Mouse (Mus musculus) G1E (cell line): ENCODE measurements around the gene Ltn1. TPM values are rescaled to one million over a fixed set of nuclear protein-coding genes. Genes with fewer than 3 reads are reported as not detected.

Experiments
- ATAC-seq: 2 replicates; pipeline ENCODE4 v1.8.0; 2016; ENCODE audit warnings: mild to moderate bottlenecking; ENCODE audit not compliant: insufficient number of reproducible peaks, poor library complexity, low FRiP score, severe bottlenecking; ENCODE audit errors: extremely low read depth
- DNase-seq: peaks from one replicate; pipeline ENCODE4 v3.0.0; 2012; ENCODE audit warnings: low spot score
- H3K27me3 ChIP-seq: 2 replicates; pipeline ENCODE4 v1.6.1; 2012; ENCODE audit warnings: mild to moderate bottlenecking, low read length, inconsistent platforms; ENCODE audit not compliant: insufficient read depth
- H3K36me3 ChIP-seq: replicated peaks from 2 replicates; pipeline ENCODE3; 2012; ENCODE audit warnings: mild to moderate bottlenecking, inconsistent platforms
- H3K4me1 ChIP-seq: 2 replicates; pipeline ENCODE4 v1.6.1; 2012; ENCODE audit warnings: low read depth, low read length, inconsistent platforms, mixed read lengths; ENCODE audit not compliant: insufficient read depth
- H3K4me3 ChIP-seq: 2 replicates; pipeline ENCODE4 v1.5.1; 2012; ENCODE audit warnings: low read depth, mild to moderate bottlenecking, inconsistent platforms, low read length, moderate library complexity, mixed read lengths
- H3K9me3 ChIP-seq: replicated peaks from 2 replicates; pipeline ENCODE4 v1.6.1; 2012; ENCODE audit warnings: inconsistent platforms
- CTCF ChIP-seq: IDR thresholded peaks from 2 replicates; pipeline ENCODE4 v1.5.1; 2012; ENCODE audit warnings: low read depth, low read length, inconsistent platforms, mixed read lengths
- GATA1 ChIP-seq: IDR thresholded peaks from 2 replicates; pipeline ENCODE4 v1.6.1; 2012; ENCODE audit warnings: borderline replicate concordance, low read length, inconsistent platforms, mixed read lengths
- GATA2 ChIP-seq: IDR thresholded peaks from 2 replicates; pipeline ENCODE4 v1.6.1; 2012; ENCODE audit warnings: low read depth, low read length, inconsistent platforms, borderline replicate concordance
- POLR2AphosphoS5 ChIP-seq: IDR thresholded peaks from 2 replicates; pipeline ENCODE4 v1.6.1; 2012; ENCODE audit warnings: low read depth, low read length, inconsistent platforms; ENCODE audit not compliant: insufficient replicate concordance
- TAL1 ChIP-seq: conservative IDR thresholded peaks from 2 replicates; pipeline ENCODE4 v1.6.1; 2012; ENCODE audit warnings: low read depth, low read length, inconsistent platforms, mixed read lengths
- polyA plus RNA-seq: library from polyadenylated mRNA; stranded (reverse); fragments of >175 nt; gene quantifications from 2 replicates; pipeline ENCODE4 v1.2.3, GENCODE M21; 2012
- total RNA-seq, 2 experiments: library from RNA; stranded (forward) in 1 of 2; stranded (reverse) in 1 of 2; fragments of 200-1000 nt in 1 of 2; fragments of >200 nt in 1 of 2; fragmentation: Nextera tagmentation in 1 of 2; gene quantifications; 2 replicates each; pipeline ENCODE4 v1.2.3; 2014 to 2017

Ltn1 gene
- total and polyA plus RNA-seq, 3 experiments, result 3.2 to 40.6 (median 26.9) TPM

DNA sequence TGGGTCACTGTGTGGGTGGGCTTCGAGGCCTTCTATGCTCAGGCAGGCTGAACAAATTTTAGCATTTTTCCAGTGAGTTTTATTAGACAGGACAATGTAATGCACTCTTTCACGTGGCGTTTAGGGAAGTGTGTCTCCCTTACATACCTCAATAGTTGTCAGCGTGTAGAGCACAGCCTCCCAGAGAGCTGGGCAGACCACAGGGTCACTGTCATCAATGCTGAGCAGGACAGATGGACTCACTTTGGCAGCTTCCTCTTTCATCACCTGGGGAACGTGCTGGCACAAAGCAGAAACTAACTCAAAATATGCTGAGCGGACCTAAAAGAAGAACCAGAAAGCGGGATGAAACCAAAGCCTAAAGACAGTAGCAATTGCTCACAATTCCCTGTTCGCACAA lies 11.8 kb downstream of the Ltn1 start:
- no peak overlapping the region for H3K4me3 ChIP-seq
- DNase-seq, result no peak
- H3K4me1 ChIP-seq, result peaks cover 4% of the 10 kb centered on the region
- peaks cover 4% of the 10 kb centered on the region; the same call in 1 of the 2 replicates for H3K9me3 ChIP-seq
- no peak for ATAC-seq
- no peaks in the 10 kb centered on the region for H3K27me3 ChIP-seq
- H3K36me3 ChIP-seq, result peaks cover 92% of the 10 kb centered on the region
- TF ChIP-seq GATA2 (no peak), GATA1 (no peak), POLR2AphosphoS5 (no peak), TAL1 (no peak), CTCF (no peak)

- no peaks in the 10 kb centered on the region for H3K9me3 ChIP-seq
- H3K4me1 ChIP-seq, result peaks cover 7% of the 10 kb centered on the region; the same call in 1 of the 2 replicates
- no peaks in the 10 kb centered on the region for H3K27me3 ChIP-seq
- no peak for TF ChIP-seq GATA2
- TF ChIP-seq CTCF, result no peak
- no peak for TF ChIP-seq POLR2AphosphoS5
- no peak for TF ChIP-seq TAL1
- TF ChIP-seq GATA1, result no peak
- peaks cover 93% of the 10 kb centered on the region for H3K36me3 ChIP-seq
- DNase-seq, result no peak
- ATAC-seq, result peak; percentile 45
- H3K4me3 ChIP-seq, result no peak overlapping the region
Observed at GRCm38 (mm10) chr16:87405001-87405400, 27.4 kb downstream of the Ltn1 start.

GRCm38 (mm10) chr16:87393813-87394548 lies 38.4 kb downstream of the Ltn1 start:
- TF ChIP-seq TAL1, result no peak
- TF ChIP-seq CTCF, result peak; percentile 69
- Histone ChIP-seq H3K4me1 (peaks cover 6% of the 10 kb centered on the region; the same call in 1 of the 2 replicates), H3K4me3 (no peak overlapping the region), H3K9me3 (no peaks in the 10 kb centered on the region), H3K27me3 (no peaks in the 10 kb centered on the region), H3K36me3 (peaks cover 79% of the 10 kb centered on the region)
- ATAC-seq (peak; percentile 73), DNase-seq (peak; percentile 50)

DNA sequence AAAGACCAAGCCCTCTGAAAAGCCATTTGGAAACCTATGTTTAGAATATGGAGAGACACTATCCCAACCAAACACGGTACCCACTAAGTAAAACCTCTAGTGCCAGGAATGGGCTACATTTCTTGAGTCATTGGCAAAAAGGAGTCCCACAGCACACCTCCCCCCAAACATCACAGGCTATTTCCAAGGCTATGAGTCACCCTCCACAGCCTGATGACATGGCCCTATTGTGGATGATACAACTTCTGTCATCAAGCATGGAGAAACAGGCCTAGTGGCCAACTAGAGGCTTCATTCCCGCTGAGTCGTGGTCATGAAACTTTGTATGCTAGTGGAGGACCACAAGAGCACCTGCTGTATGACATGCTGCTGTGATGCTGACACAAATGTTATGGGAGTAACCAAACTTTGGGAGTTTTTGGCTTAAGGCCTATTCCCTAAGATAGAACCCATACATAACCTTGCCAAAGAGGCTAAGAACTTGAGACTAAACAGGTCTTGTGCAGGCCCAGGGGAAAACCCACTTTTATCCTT lies 44.9 kb downstream of the Ltn1 start:
- ATAC-seq (no peak), DNase-seq (no peak)
- H3K4me3 ChIP-seq, result no peak overlapping the region
- H3K27me3 ChIP-seq, result no peaks in the 10 kb centered on the region
- H3K36me3 ChIP-seq, result peaks cover 70% of the 10 kb centered on the region
- no peaks in the 10 kb centered on the region for H3K9me3 ChIP-seq
- no peaks in the 10 kb centered on the region for H3K4me1 ChIP-seq
- TF ChIP-seq GATA2, result no peak

GRCm38 (mm10) chr16:87384366-87384765 lies 48.0 kb downstream of the Ltn1 start:
- no peaks in the 10 kb centered on the region for H3K9me3 ChIP-seq
- TF ChIP-seq CTCF (no peak), GATA1 (no peak), POLR2AphosphoS5 (no peak), GATA2 (no peak), TAL1 (no peak)
- ATAC-seq (no peak), DNase-seq (no peak)
- H3K27me3 ChIP-seq, result no peaks in the 10 kb centered on the region
- no peak overlapping the region for H3K4me3 ChIP-seq
- H3K36me3 ChIP-seq, result peaks cover 87% of the 10 kb centered on the region
- H3K4me1 ChIP-seq, result no peaks in the 10 kb centered on the region

DNA sequence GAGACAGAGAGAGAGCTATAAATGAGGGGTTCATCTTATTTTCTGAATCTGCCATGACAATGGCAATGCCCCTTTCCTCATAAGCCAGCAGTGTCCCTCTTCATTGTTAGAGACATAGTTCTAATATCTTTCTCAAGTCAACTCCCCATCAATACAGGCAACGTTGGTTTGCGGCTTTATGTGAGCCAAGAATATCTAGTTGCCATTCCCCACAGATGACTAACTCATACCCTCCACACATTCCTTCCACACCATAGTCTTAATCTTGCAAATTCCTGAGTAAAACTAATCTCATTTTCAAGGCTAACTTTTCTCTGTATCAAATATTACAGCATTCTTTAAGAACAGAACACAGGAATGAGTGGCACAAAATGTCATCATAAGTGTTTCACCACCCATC lies 49.4 kb downstream of the Ltn1 start:
- Histone ChIP-seq H3K27me3 (no peaks in the 10 kb centered on the region), H3K4me3 (no peak overlapping the region), H3K36me3 (peaks cover 81% of the 10 kb centered on the region), H3K9me3 (no peaks in the 10 kb centered on the region), H3K4me1 (no peaks in the 10 kb centered on the region)
- ATAC-seq (no peak), DNase-seq (no peak)
- TF ChIP-seq POLR2AphosphoS5, result no peak
- no peak for TF ChIP-seq CTCF
- TF ChIP-seq GATA1, result no peak
- TF ChIP-seq TAL1, result no peak
- TF ChIP-seq GATA2, result no peak

GRCm38 (mm10) chr16:87366445-87366844 lies 66.0 kb downstream of the Ltn1 start:
- H3K36me3 ChIP-seq, result peaks cover 83% of the 10 kb centered on the region
- ATAC-seq (no peak), DNase-seq (no peak)
- no peak overlapping the region for H3K4me3 ChIP-seq
- H3K27me3 ChIP-seq, result no peaks in the 10 kb centered on the region
- TF ChIP-seq TAL1 (no peak), GATA2 (no peak), CTCF (no peak), POLR2AphosphoS5 (no peak), GATA1 (no peak)
- no peaks in the 10 kb centered on the region for H3K4me1 ChIP-seq
- no peaks in the 10 kb centered on the region for H3K9me3 ChIP-seq
